Mouse (Mus musculus) liver, adult 2 months (tissue): ENCODE results near the gene Nrm. TPM values are rescaled to one million over a fixed set of nuclear protein-coding genes. Genes with fewer than 3 reads are reported as not detected.

Source experiments
- DNase-seq: peaks from one replicate; pipeline ENCODE4 v3.0.0-alpha.2; 2011; ENCODE audit warnings: low read depth, low spot score; ENCODE audit errors: extremely low read depth
- H3K27ac ChIP-seq: fragments of 200-500 bp; replicated peaks from 2 replicates; pipeline ENCODE4 v1.5.1; 2012; ENCODE audit warnings: low read depth, mild to moderate bottlenecking, control low read depth, inconsistent platforms, low read length; ENCODE audit not compliant: insufficient read depth
- H3K27me3 ChIP-seq: fragments of 200-500 bp; 2 replicates; pipeline ENCODE4 v1.6.1; 2012; ENCODE audit warnings: mild to moderate bottlenecking, moderate library complexity, low read length, inconsistent platforms; ENCODE audit not compliant: control insufficient read depth, insufficient read depth
- H3K36me3 ChIP-seq: fragments of 200-500 bp; 2 replicates; pipeline ENCODE4 v1.6.1; 2012; ENCODE audit warnings: low read length, inconsistent platforms; ENCODE audit not compliant: control insufficient read depth, insufficient read depth
- H3K4me1 ChIP-seq: fragments of 200-500 bp; 2 replicates; pipeline ENCODE4 v1.6.1; 2011; ENCODE audit warnings: low read length; ENCODE audit not compliant: control insufficient read depth, insufficient read depth
- H3K4me3 ChIP-seq: fragments of 200-500 bp; 2 replicates; pipeline ENCODE4 v1.5.1; 2011; ENCODE audit warnings: low read depth, mild to moderate bottlenecking, control low read depth, low read length, moderate library complexity; ENCODE audit not compliant: insufficient read depth
- H3K79me2 ChIP-seq: fragments of 200-500 bp; 2 replicates; pipeline ENCODE4 v1.6.1; 2012; ENCODE audit warnings: inconsistent platforms, mild to moderate bottlenecking, low read length, moderate library complexity; ENCODE audit not compliant: control insufficient read depth, insufficient read depth
- H3K9ac ChIP-seq: fragments of 200-500 bp; 2 replicates; pipeline ENCODE4 v1.6.1; 2012; ENCODE audit warnings: low read depth, mild to moderate bottlenecking, control low read depth, inconsistent platforms, low read length
- CTCF ChIP-seq: fragments of 200-500 bp; IDR thresholded peaks from 2 replicates; pipeline ENCODE4 v1.5.1; 2011; ENCODE audit warnings: low read depth, low read length, control low read depth
- POLR2A ChIP-seq: fragments of 200-500 bp; IDR thresholded peaks from 2 replicates; pipeline ENCODE4 v1.6.1; 2011; ENCODE audit warnings: low read length, control low read depth; ENCODE audit not compliant: insufficient read depth; ENCODE audit errors: extremely low read depth
- WGBS: fragments of 180-500 bp; shearing (Covaris S2); methylation state at CpG from one replicate; pipeline ENCODE4 v1.1.7; 2018; 5-methylcytosine and 5-hydroxymethylcytosine counted together
- polyA plus RNA-seq: library from polyadenylated mRNA; depleted of rRNA; stranded (reverse); fragments of >200 nt; gene quantifications from 2 replicates; pipeline ENCODE4 v1.2.3, GENCODE M21; 2012
- total RNA-seq: library from RNA; depleted of rRNA; stranded (reverse); fragments of >200 nt; gene quantifications from 2 replicates; pipeline ENCODE4 v1.2.3, GENCODE M21; 2014

The Nrm gene
- total and polyA plus RNA-seq, 2 experiments: 0.18 to 2.4 TPM

DNA sequence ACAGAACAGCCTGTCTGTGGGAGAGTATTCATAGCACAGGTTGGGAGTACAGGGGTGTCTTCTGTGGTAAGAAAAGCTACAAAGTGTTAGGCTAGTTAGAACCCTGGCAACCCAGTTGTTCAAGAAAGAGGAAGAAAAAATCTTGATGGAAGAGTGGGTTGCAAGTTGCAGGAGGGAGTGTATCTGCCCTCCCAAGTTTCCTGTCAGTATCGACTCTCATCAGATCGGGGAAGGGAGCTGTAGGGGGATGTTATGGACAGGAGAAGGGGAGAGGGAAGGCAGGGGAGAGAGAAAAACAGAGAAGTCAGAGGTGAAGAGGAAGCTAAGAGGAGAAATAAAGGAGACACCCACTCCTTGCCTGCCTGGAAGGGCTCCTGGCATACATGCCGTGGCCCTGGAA is 39.5 kb downstream of the Nrm start:
- DNase-seq: no peak
- Histone ChIP-seq H3K4me1 (peaks cover 7% of the 10 kb centered on the region), H3K27ac (no peak overlapping the region), H3K4me3 (no peak overlapping the region), H3K36me3 (no peaks in the 10 kb centered on the region), H3K9ac (no peak overlapping the region), H3K79me2 (peaks cover 2% of the 10 kb centered on the region; the same call in 1 of the 2 replicates), H3K27me3 (no peaks in the 10 kb centered on the region)
- 85% methylated on average over 3 of the region's 3 CpGs for WGBS
- no peak for TF ChIP-seq POLR2A
- no peak for TF ChIP-seq CTCF

GRCm38 (mm10) chr17:35903343-35903991 is 42.3 kb downstream of the Nrm start:
- TF ChIP-seq CTCF (no peak), POLR2A (no peak)
- H3K27ac ChIP-seq: no peak overlapping the region
- H3K79me2 ChIP-seq: peaks cover 2% of the 10 kb centered on the region; the same call in 1 of the 2 replicates
- no peak for DNase-seq
- no peak overlapping the region for H3K9ac ChIP-seq
- peaks cover 7% of the 10 kb centered on the region for H3K36me3 ChIP-seq
- H3K4me1 ChIP-seq: no peaks in the 10 kb centered on the region
- H3K27me3 ChIP-seq: no peaks in the 10 kb centered on the region
- no peak overlapping the region for H3K4me3 ChIP-seq
- 86% methylated on average over 9 of the region's 9 CpGs for WGBS

DNA sequence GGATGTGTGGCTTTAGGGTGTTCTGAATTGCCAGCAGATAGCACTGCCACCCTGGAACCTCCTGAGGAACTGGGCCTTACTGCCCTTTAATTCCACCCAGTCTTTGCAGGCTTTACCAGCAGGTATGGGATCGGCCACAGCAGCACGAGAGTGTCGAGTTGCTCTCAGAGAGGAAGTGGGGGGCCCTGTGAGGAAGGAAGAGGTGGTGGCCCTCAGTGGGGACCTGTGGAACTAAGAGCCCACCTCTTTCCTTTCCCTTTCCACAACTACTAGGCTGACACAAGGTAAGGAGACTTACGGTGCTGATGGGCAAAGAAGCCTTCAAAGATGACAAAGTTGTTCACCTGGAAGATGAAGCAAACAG is 42.9 kb downstream of the Nrm start:
- TF ChIP-seq POLR2A: no peak
- no peaks in the 10 kb centered on the region for H3K27me3 ChIP-seq
- peaks cover 2% of the 10 kb centered on the region for H3K4me1 ChIP-seq
- peaks cover 7% of the 10 kb centered on the region for H3K36me3 ChIP-seq
- no peak overlapping the region for H3K27ac ChIP-seq
- no peak overlapping the region for H3K9ac ChIP-seq
- DNase-seq: no peak
- peaks cover 2% of the 10 kb centered on the region; the same call in 1 of the 2 replicates for H3K79me2 ChIP-seq
- 73% methylated on average over 4 of the region's 4 CpGs for WGBS
- H3K4me3 ChIP-seq: no peak overlapping the region

GRCm38 (mm10) chr17:35905587-35905986 is 44.5 kb downstream of the Nrm start:
- no peak overlapping the region for H3K27ac ChIP-seq
- DNase-seq: no peak
- WGBS: 93% methylated on average over 1 of the region's 1 CpGs
- peaks cover 7% of the 10 kb centered on the region for H3K36me3 ChIP-seq
- no peaks in the 10 kb centered on the region for H3K27me3 ChIP-seq
- no peak overlapping the region for H3K9ac ChIP-seq
- peaks cover 4% of the 10 kb centered on the region for H3K4me1 ChIP-seq
- H3K79me2 ChIP-seq: peaks cover 2% of the 10 kb centered on the region; the same call in 1 of the 2 replicates
- TF ChIP-seq CTCF: no peak
- no peak for TF ChIP-seq POLR2A
- H3K4me3 ChIP-seq: no peak overlapping the region

DNA sequence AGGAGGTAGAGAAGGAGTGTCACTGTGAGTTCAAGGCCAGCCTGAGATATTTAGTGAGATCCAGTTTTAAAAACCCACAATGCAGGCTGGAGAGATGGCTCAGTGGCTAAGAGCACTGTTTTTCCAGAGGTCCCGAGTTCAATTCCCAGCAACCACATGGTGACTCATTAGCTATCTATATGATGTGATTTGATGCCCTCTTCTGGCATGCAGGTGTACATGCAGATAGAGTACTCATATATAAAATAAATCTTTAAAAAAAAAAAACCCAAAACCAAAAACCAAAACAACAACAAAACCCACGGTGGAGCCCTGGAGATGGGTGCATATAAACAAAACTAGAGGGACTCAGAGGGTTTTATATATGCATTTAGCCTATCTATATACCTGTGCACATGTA is 46.5 kb downstream of the Nrm start:
- H3K9ac ChIP-seq: no peak overlapping the region

DNA sequence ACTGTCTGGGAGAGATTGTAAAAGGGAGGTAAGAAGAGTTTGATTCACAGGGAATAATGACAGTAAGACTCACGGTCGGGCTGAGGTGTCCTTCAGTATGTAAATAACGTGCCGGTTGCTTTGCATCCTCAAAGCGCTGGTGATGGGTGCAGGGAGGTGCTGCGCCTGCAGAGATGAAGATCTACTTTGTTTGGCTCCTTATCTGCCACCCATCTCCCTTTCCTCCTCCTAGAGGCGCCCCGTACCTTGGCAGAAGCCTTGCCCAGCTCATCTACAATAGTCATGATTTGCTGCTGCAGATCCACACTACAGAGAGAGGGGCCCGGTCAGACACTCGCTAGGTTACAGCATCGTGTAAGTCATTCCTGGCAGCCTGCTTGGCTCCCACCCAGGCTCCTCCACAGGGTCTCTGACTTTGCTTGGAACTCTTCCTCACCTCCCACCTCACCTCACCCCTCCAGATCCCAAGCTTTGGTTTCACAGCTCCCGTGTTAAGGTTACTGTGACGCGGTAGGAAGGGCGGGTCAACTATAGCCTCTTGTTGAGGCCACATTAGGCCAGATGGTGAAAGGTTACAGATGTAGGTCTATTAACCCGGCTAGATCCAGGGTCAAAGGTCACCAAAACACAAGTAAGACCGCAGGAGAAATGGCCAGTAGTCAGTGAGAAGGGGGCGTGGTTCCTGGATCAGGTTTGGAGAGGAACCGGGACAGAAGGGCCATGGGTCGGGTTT is 48.2 kb downstream of the Nrm start:
- Histone ChIP-seq H3K36me3 (peaks cover 18% of the 10 kb centered on the region), H3K79me2 (peaks cover 5% of the 10 kb centered on the region), H3K27me3 (no peaks in the 10 kb centered on the region), H3K4me1 (peaks cover 4% of the 10 kb centered on the region), H3K9ac (peak overlapping the region; percentile 51), H3K4me3 (peak overlapping the region; percentile 52), H3K27ac (peak overlapping the region; percentile 84)
- TF ChIP-seq POLR2A (no peak), CTCF (no peak)
- 9% methylated on average over 20 of the region's 20 CpGs for WGBS
- peak; percentile 97 for DNase-seq

More for the DNA sequence above, 46.5 kb downstream of the Nrm start:
- WGBS: 73% methylated on average over 2 of the region's 2 CpGs
- Histone ChIP-seq H3K79me2 (no peaks in the 10 kb centered on the region), H3K27ac (no peak overlapping the region), H3K27me3 (no peaks in the 10 kb centered on the region), H3K4me1 (peaks cover 4% of the 10 kb centered on the region), H3K4me3 (no peak overlapping the region), H3K36me3 (peaks cover 10% of the 10 kb centered on the region)
- DNase-seq: no peak
- TF ChIP-seq POLR2A: no peak
- 0 out of 2 replicates have a peak, but pooled peaks have one; percentile 4 for TF ChIP-seq CTCF
